Mouse (Mus musculus) embryonic fibroblast, embryonic 13.5 days (primary cell): Measurements from ENCODE around the gene Gm20388. TPM values are rescaled to one million over a fixed set of nuclear protein-coding genes. Genes with fewer than 3 reads are reported as not detected.

Experiments used
- H3K27ac ChIP-seq: 2 replicates; pipeline ENCODE4 v1.5.1; 2012; ENCODE audit warnings: low read length, control low read depth, inconsistent platforms; ENCODE audit not compliant: insufficient read depth
- H3K4me1 ChIP-seq: 2 replicates; pipeline ENCODE4 v1.6.1; 2011; ENCODE audit warnings: low read length; ENCODE audit not compliant: control insufficient read depth, insufficient read depth
- H3K4me3 ChIP-seq: 2 replicates; pipeline ENCODE4 v1.5.1; 2011; ENCODE audit warnings: mild to moderate bottlenecking, control low read depth, low read length; ENCODE audit not compliant: insufficient read depth
- CTCF ChIP-seq: IDR thresholded peaks from 2 replicates; pipeline ENCODE4 v1.5.1; 2011; ENCODE audit warnings: mild to moderate bottlenecking, control low read depth, low read length, moderate library complexity, borderline replicate concordance; ENCODE audit not compliant: insufficient read depth
- POLR2A ChIP-seq: IDR thresholded peaks from 2 replicates; pipeline ENCODE4 v1.6.1; 2011; ENCODE audit warnings: low read depth, mild to moderate bottlenecking, control low read depth, low read length, moderate library complexity
- polyA plus RNA-seq: library from polyadenylated mRNA; stranded (reverse); fragments of >200 nt; gene quantifications from 2 replicates; pipeline ENCODE4 v1.2.4, GENCODE M21; 2011; ENCODE audit warnings: low read depth; ENCODE audit not compliant: missing spikeins, insufficient read length

Gm20388 gene
- polyA plus RNA-seq, 1 experiment, result 82.8 TPM

DNA sequence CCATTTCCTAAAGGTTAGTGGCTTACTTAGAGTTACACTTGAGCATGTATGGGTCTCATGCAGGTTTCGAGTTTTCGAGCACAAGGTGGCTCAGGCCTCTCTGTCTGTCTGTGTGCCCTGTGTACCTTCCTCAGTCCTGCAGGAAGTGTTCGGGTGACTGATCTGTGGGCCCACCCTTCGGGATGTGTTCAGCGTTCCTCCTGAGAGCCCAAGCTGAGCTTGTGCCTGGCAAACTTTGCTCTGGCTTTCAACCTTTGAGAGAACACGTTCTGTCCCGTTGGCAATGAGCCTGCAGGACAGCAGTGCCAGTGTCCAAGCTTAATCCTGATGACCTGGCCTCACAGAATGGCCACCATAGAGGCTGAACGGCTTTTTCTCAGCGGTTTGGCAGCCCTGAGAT, 2914.3 kb downstream of the Gm20388 start:
- no peak for TF ChIP-seq CTCF
- no peak for TF ChIP-seq POLR2A
- H3K4me3 ChIP-seq, result no peak overlapping the region
- H3K27ac ChIP-seq, result no peak overlapping the region
- no peaks in the 10 kb centered on the region for H3K4me1 ChIP-seq

DNA sequence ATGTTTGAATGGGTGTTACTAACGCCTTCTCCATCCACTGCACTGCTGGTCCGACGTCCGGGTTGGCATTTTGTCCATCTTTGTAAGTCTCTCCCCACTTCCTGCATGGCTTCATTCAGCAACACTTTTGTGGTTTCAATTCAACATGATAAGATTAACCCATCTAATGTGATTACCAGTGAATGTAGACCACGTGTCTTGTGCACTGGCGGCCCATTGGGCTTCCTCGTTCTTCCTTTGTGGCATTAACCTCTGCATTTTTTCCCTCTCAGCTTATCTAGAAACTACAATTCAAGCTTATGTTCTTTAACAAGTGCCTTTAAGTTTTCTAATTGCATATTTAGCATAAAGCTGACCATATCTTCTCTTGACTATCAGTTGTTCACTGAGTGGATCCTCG, 2914.8 kb downstream of the Gm20388 start:
- no peak for TF ChIP-seq CTCF
- no peak for TF ChIP-seq POLR2A
- Histone ChIP-seq H3K4me1 (no peaks in the 10 kb centered on the region), H3K4me3 (no peak overlapping the region), H3K27ac (no peak overlapping the region)

DNA sequence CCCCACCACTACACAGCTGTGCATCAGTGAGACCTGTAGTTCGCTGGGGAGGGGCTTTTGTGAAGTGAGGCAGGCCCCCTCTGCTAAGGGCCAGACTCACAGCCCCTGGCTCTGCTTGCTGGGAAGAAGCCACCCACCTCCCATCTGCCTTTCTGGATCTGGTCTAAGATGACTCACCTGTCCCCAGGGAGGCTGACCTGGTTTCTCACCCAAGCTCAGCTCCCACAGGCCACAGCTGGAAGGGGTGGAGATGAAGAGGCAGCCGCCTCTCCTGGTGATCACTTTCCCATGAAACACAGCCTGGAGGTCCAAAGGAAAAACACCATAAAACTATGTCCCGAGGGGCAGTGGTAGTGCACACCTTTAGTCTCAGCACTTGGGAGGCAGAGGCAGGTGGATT, 2918.8 kb downstream of the Gm20388 start:
- no peak overlapping the region for H3K27ac ChIP-seq
- TF ChIP-seq CTCF (no peak), POLR2A (no peak)
- H3K4me3 ChIP-seq, result no peak overlapping the region
- no peaks in the 10 kb centered on the region for H3K4me1 ChIP-seq

DNA sequence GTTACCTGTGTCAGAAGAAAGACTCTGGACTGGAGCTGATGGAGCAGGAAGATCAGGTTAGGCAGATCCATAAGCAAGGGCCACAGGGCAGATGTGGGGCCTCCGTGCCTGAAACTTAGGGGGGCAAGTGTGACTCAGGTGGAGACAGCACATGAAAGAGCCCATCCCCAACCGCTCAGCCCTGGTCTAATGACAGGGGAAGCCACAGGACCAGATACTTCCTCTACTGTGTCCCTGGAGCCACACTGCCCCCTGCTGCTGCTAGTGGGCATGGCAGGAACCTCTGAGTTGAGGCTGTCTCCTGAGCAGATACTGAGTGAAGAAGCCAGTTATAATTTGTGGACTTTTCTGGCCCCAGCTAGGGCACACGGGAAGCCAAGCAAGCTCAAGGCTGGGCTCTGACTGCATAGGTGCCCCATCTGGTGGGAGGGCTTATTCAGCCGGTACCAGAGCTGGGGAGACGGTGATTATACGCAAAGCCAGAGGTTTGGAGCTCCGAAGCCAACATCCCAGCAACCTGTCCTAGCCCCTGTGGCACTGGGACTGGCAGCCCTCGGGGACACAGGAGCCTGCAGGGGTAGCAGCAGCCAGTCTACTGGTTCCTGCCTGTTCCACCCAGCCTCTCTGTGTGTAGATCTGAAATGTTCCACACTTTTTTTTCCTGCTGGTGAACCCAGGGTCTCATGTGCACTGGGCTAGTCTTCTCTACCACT, 2919.9 kb downstream of the Gm20388 start:
- no peaks in the 10 kb centered on the region for H3K4me1 ChIP-seq
- no peak for TF ChIP-seq POLR2A
- TF ChIP-seq CTCF, result peak; percentile 99
- H3K27ac ChIP-seq, result no peak overlapping the region
- H3K4me3 ChIP-seq, result no peak overlapping the region

DNA sequence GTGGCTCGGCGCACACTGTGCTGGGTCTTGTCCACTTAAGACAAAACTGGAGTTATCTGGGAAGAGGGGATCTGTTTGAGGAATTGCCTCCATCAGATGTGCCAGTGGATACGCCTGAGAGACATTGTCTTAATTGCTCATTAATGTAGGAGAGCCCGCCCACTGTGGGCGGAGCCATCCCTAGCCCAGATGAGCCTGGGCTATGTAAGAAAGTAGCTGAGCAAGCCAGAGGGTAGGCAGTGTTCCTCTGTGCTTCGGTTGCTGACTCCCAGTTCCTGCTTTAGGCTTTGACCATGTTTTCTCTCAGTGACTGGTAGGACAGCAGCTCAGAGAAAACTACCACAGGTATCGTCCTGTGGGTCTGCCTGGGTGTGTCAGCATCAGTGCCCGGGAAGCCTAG, 2923.8 kb downstream of the Gm20388 start:
- Histone ChIP-seq H3K27ac (no peak overlapping the region), H3K4me1 (no peaks in the 10 kb centered on the region), H3K4me3 (no peak overlapping the region)
- no peak for TF ChIP-seq POLR2A

DNA sequence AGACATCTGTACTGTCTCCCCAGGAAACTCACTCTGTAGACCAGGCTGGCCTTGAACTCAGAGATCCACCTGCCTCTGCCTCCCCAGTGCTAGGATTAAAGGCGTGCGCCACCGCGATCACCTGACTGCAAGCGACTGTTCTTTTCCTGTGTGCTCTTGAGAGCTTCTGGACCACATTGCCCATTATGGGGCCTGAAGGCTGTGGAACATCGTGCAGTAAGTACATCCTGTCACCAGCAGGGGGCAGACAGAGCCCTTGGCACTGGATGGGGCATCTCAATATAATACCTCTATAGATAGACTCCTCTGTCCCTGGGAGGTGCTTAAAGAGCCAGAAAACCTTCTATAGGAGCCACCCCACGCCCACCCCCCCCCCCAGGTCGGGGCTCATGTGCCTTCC, 2924.3 kb downstream of the Gm20388 start:
- no peak overlapping the region for H3K27ac ChIP-seq
- no peak overlapping the region for H3K4me3 ChIP-seq
- peak; percentile 90 for TF ChIP-seq CTCF
- no peak for TF ChIP-seq POLR2A
- H3K4me1 ChIP-seq, result no peaks in the 10 kb centered on the region

DNA sequence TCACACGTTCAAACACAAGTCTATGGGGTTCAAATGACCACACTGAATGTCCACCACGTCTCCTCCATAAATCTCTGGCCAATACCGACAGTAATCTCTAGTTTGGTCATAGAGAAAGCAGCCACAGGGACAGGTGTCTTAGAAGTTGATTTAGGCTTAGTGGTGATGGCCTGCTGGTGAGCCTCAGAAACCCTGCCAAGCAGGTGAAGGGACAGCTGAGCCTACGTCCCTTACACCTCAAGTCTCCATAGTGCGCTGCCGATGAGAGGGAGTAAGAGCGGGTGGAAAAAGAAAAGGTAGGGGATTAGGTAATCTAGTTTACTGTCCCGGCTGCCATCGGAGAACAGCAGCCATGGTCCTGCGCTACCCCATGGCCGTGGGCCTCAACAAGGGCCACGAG, 2925.6 kb downstream of the Gm20388 start:
- TF ChIP-seq CTCF (no peak), POLR2A (no peak)
- H3K4me3 ChIP-seq, result no peak overlapping the region
- no peak overlapping the region for H3K27ac ChIP-seq
- H3K4me1 ChIP-seq, result no peaks in the 10 kb centered on the region

DNA sequence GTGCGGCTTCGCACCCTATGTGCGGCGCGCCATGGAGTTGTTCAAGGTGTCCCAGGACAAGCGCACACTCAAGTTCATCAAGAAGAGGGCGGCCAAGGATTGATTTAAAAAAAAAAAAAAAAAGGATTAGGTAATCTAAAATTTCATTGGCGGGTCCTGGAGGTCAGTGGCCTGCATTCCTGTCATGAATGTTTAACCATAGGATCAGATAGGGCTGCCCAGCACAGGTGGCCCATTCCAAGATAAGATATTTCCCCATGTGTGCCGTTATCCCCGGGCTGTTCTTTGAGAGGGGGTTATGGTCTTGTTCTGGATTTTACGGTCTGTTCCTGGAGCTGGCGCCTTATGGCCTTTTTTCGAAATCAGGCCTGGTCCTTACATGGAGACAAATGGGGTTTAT, 2926.1 kb downstream of the Gm20388 start:
- TF ChIP-seq CTCF (no peak), POLR2A (no peak)
- Histone ChIP-seq H3K27ac (no peak overlapping the region), H3K4me1 (no peaks in the 10 kb centered on the region), H3K4me3 (no peak overlapping the region)

DNA sequence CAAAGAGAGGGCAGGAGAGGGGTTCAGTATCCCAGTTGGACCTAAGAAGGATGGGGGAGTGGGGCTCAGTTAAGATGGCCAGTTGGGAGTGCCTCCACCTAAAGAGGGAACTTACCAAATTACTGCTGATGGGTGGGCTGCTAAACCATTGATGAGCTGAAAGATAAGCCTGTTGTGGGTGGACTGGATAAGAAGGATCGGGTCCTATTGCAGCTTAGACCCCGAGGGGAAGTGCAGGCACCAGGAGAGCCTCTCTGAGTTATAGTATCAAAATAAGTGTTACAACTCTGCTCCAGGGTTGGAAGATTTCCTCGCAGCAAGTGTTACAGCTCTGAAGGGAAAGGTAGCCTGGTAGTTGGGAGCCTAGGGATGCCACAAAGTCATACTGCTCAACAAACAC, 2933.5 kb downstream of the Gm20388 start:
- TF ChIP-seq CTCF (no peak), POLR2A (no peak)
- no peak overlapping the region for H3K4me3 ChIP-seq
- H3K4me1 ChIP-seq, result no peaks in the 10 kb centered on the region
- H3K27ac ChIP-seq, result no peak overlapping the region

DNA sequence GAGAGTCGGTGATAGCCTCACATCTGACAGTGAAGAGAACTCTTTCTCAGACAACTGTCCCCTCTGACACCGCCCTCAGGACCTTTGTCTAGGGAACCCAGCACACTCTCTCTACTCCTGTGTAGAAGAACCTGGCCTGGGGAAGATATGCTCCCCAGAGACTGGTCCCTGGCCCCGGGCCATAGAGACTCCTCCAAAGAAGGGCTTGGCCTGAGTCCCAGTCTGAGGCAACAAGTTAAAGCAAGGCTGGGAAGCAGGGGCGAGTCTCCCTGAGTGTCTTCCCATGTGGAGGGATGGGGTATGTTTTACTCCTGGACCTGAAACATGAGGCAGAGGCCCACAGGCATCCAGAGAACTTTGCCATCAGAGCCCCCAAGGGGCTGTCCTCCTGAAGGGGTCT, 2935.0 kb downstream of the Gm20388 start:
- Histone ChIP-seq H3K4me3 (no peak overlapping the region), H3K27ac (no peak overlapping the region), H3K4me1 (no peaks in the 10 kb centered on the region)
- no peak for TF ChIP-seq POLR2A
- no peak for TF ChIP-seq CTCF

DNA sequence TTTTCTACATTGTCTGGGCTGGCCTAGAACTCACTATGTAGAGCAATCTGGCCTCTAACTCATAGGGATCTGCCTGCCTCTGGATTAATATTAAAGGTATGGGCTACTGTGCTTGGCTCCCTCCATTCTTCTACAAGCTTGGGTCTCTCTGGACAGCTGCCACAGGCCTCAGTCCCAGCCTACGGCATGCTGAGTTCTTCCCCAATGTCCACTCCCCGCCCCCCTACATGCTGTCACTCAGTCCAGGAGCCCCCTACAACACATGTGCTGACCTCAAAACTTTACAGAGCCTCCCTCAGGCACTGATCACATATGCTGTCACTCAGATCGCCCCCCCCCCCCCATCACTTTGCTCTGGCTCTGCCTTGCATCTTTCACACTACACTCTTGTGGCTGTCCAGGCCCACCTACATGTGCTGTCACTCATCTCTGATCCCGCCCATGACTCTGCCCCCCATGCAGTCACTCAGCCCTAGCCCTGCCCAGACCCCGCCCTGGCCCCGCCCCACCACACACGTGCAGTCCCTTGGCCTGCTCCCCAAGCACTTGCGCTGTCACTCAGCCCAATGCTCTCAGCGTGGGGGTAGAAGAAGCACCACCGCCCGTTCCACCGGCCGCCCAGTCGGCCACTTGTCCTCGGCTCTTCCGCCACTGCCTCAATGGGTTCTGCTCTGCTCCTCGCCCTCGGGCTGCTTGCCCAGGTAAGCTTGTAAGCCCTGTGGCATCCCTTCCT, 2937.4 kb downstream of the Gm20388 start, which contains the start of gene Cdh15:
Gene Cdh15, plus strand, starts transcription at position 138 of the 733 bp plus-strand sequence.
- TF ChIP-seq POLR2A (no peak), CTCF (no peak)
- H3K4me1 ChIP-seq, result no peaks in the 10 kb centered on the region; the same call in 1 of the 2 replicates
- no peak within 1 kb of the TSS for H3K4me3 ChIP-seq
- no peak within 1 kb of the TSS for H3K27ac ChIP-seq
